Mouse (Mus musculus): ENCODE measurements around the gene Stx8. TPM values are rescaled to one million over a fixed set of nuclear protein-coding genes. Genes with fewer than 3 reads are reported as not detected.

Stx8 gene
- polyA plus RNA-seq, 1 experiment from 2014 or later: 62.5 TPM

GRCm38 (mm10) chr11:67954413-67954812, 11.6 kb upstream of the Stx8 start:
- Histone ChIP-seq H3K4me3 (ENCODE audit: control insufficient read depth in 1 of 2, insufficient read depth in 1 of 2, low read depth in 1 of 2, low read length in 2 of 2) (no peak overlapping the region), H3K4me1 (ENCODE audit: control insufficient read depth in 2 of 2, insufficient read depth in 2 of 2, low read length in 2 of 2) (peaks cover 2 to 3% of the 10 kb centered on the region in 2 experiments; a peak in 1 of 4 replicates)
- 79% methylated on average over 6 of the region's 6 CpGs for WGBS

DNA sequence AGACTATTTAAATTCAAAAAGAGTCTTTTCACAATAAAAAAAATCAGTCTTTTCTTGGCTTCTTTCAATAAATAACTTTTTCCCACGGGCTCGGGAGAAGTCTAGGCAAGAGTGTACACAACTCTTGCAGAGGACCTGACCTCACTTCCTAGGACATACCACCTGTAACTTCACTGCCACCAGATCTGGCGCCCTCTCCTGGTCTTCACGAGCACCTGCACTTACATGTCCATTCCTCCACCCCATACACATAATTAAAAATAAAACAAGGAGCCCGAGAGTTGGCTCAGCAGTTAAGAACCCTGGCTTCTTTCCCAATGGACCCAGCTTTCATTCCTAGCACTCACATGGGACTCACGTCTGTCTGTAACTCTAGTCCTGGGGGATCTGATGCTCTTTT, 1.9 kb upstream of the Stx8 start:
- Histone ChIP-seq H3K4me1 (ENCODE audit: control insufficient read depth in 2 of 2, insufficient read depth in 2 of 2, low read length in 2 of 2) (peaks cover 3 to 9% of the 10 kb centered on the region in 2 experiments; a peak in 3 of 4 replicates), H3K4me2 (ENCODE audit: low read length) (no peak overlapping the region), H3K27me3 (ENCODE audit: control insufficient read depth, insufficient read depth, low read length) (no peaks in the 10 kb centered on the region), H3K9me3 (ENCODE audit: control insufficient read depth, low read length) (no peaks in the 10 kb centered on the region), H3K27ac (replicated peaks in 1 of 2; ENCODE audit: control insufficient read depth in 1 of 2, insufficient read depth in 1 of 2, low read depth in 2 of 2, low read length in 2 of 2) (no peak overlapping the region), H3K4me3 (ENCODE audit: control insufficient read depth in 1 of 2, insufficient read depth in 1 of 2, low read depth in 1 of 2, low read length in 2 of 2) (no peak overlapping the region), H3K36me3 (ENCODE audit: control insufficient read depth, insufficient read depth, low read length) (no peaks in the 10 kb centered on the region), H3K9ac (ENCODE audit: low read length) (no peak overlapping the region)
- no peak for ATAC-seq (ENCODE audit: insufficient number of reproducible peaks, insufficient read depth, low FRiP score, low read depth)
- WGBS: 69% methylated on average over 6 of the region's 6 CpGs

More at GRCm38 (mm10) chr11:67954413-67954812, 11.6 kb upstream of the Stx8 start:
- no peak overlapping the region for H3K4me2 ChIP-seq (ENCODE audit: low read length)
- H3K9me3 ChIP-seq (ENCODE audit: control insufficient read depth, low read length): no peaks in the 10 kb centered on the region
- ATAC-seq (ENCODE audit: insufficient number of reproducible peaks, insufficient read depth, low FRiP score, low read depth): no peak
- no peaks in the 10 kb centered on the region for H3K27me3 ChIP-seq (ENCODE audit: control insufficient read depth, insufficient read depth, low read length)
- no peak overlapping the region for H3K27ac ChIP-seq (replicated peaks in 1 of 2; ENCODE audit: control insufficient read depth in 1 of 2, insufficient read depth in 1 of 2, low read depth in 2 of 2, low read length in 2 of 2)
- H3K36me3 ChIP-seq (ENCODE audit: control insufficient read depth, insufficient read depth, low read length): no peaks in the 10 kb centered on the region
- H3K9ac ChIP-seq (ENCODE audit: low read length): no peak overlapping the region

GRCm38 (mm10) chr11:67965242-67965883, 630 bp upstream of the Stx8 start, which contains the start of gene Cfap52:
Gene Cfap52 (minus strand): TSS chr11:67965651.
- Histone ChIP-seq H3K4me2 (ENCODE audit: low read length) (peak within 1 kb of the TSS; percentile 94), H3K4me3 (ENCODE audit: control insufficient read depth in 1 of 2, insufficient read depth in 1 of 2, low read depth in 1 of 2, low read length in 2 of 2) (peak within 1 kb of the TSS; percentile 76 to 91), H3K9me3 (ENCODE audit: control insufficient read depth, low read length) (no peaks in the 10 kb centered on the region), H3K4me1 (ENCODE audit: control insufficient read depth in 2 of 2, insufficient read depth in 2 of 2, low read length in 2 of 2) (peaks cover 3 to 9% of the 10 kb centered on the region in 2 experiments; a peak in 3 of 4 replicates), H3K9ac (ENCODE audit: low read length) (peak within 1 kb of the TSS; percentile 89), H3K27ac (replicated peaks in 1 of 2; ENCODE audit: control insufficient read depth in 1 of 2, insufficient read depth in 1 of 2, low read depth in 2 of 2, low read length in 2 of 2) (peak within 1 kb of the TSS; percentile 20 to 56; a peak in 3 of 4 replicates), H3K36me3 (ENCODE audit: control insufficient read depth, insufficient read depth, low read length) (peaks cover 6% of the 10 kb centered on the region), H3K27me3 (ENCODE audit: control insufficient read depth, insufficient read depth, low read length) (no peaks in the 10 kb centered on the region)
- 4% methylated on average over 15 of the region's 15 CpGs for WGBS
- ATAC-seq (ENCODE audit: insufficient number of reproducible peaks, insufficient read depth, low FRiP score, low read depth): no peak

- WGBS: 51% methylated on average over 11 of the region's 11 CpGs
- H3K27ac ChIP-seq (replicated peaks in 1 of 2; ENCODE audit: control insufficient read depth in 1 of 2, insufficient read depth in 1 of 2, low read depth in 2 of 2, low read length in 2 of 2): no peak overlapping the region
- no peak overlapping the region for H3K4me3 ChIP-seq (ENCODE audit: control insufficient read depth in 1 of 2, insufficient read depth in 1 of 2, low read depth in 1 of 2, low read length in 2 of 2)
- no peak overlapping the region for H3K4me2 ChIP-seq (ENCODE audit: low read length)
- ATAC-seq (ENCODE audit: insufficient number of reproducible peaks, insufficient read depth, low FRiP score, low read depth): no peak
- H3K9ac ChIP-seq (ENCODE audit: low read length): 0 out of 2 replicates have a peak overlapping the region, but pooled peaks have one; percentile 1
- peaks cover 7 to 16% of the 10 kb centered on the region in 2 experiments for H3K4me1 ChIP-seq (ENCODE audit: control insufficient read depth in 2 of 2, insufficient read depth in 2 of 2, low read length in 2 of 2)
- H3K27me3 ChIP-seq (ENCODE audit: control insufficient read depth, insufficient read depth, low read length): no peaks in the 10 kb centered on the region
- H3K9me3 ChIP-seq (ENCODE audit: control insufficient read depth, low read length): no peaks in the 10 kb centered on the region
- peaks cover 16% of the 10 kb centered on the region for H3K36me3 ChIP-seq (ENCODE audit: control insufficient read depth, insufficient read depth, low read length)
Measured at GRCm38 (mm10) chr11:67967831-67968230, 1.8 kb downstream of the Stx8 start.

DNA sequence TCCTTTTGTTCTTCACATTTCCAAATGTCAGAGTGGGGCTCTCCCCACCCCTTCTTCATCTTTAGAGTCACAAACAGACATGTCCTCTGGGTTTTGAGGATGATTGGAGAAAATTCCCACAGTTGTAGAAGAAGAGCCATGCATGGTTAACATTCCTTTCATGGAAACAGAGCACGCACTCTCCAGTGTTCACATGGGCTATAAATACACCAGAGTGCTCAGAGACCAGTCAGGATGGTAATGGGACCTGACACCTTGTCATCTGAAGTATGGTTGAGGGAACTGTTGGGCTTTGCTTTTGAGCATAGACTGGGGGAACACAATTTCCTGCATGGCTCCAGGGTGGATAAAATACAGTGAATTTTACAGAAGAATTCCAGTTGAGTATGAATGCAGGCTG, 6.6 kb downstream of the Stx8 start:
- peaks cover 36% of the 10 kb centered on the region for H3K36me3 ChIP-seq (ENCODE audit: control insufficient read depth, insufficient read depth, low read length)
- H3K27ac ChIP-seq (replicated peaks in 1 of 2; ENCODE audit: control insufficient read depth in 1 of 2, insufficient read depth in 1 of 2, low read depth in 2 of 2, low read length in 2 of 2): peak overlapping the region; percentile 90 to 94
- no peaks in the 10 kb centered on the region for H3K9me3 ChIP-seq (ENCODE audit: control insufficient read depth, low read length)
- H3K27me3 ChIP-seq (ENCODE audit: control insufficient read depth, insufficient read depth, low read length): no peaks in the 10 kb centered on the region
- no peak overlapping the region for H3K9ac ChIP-seq (ENCODE audit: low read length)
- peak overlapping the region; percentile 28; the same call in 1 of the 2 replicates for H3K4me2 ChIP-seq (ENCODE audit: low read length)
- ATAC-seq (ENCODE audit: insufficient number of reproducible peaks, insufficient read depth, low FRiP score, low read depth): peak; percentile 68; the same call in 1 of the 2 replicates
- 24% methylated on average over 1 of the region's 1 CpGs for WGBS
- no peak overlapping the region for H3K4me3 ChIP-seq (ENCODE audit: control insufficient read depth in 1 of 2, insufficient read depth in 1 of 2, low read depth in 1 of 2, low read length in 2 of 2)
- peaks cover 10 to 14% of the 10 kb centered on the region in 2 experiments for H3K4me1 ChIP-seq (ENCODE audit: control insufficient read depth in 2 of 2, insufficient read depth in 2 of 2, low read length in 2 of 2)

DNA sequence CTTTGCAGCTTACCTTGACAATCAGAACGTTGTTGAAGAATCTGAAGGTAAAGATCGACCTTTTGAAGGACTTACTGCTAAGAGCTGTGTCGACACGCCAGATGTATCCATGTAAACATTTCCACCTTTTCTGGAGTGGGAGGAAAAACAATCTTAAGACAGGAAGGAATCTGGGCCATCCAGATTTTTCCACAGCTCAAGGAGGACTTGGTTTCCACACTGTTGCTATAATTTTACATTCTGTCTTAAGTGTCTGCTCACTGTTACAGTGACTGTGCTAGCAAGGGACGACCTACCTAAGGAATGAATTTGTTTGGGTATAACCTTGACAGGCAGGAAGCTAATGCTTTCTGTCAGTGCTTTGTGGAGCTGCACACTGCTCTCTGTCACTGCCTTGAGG, 7.2 kb downstream of the Stx8 start:
- peaks cover 36% of the 10 kb centered on the region for H3K36me3 ChIP-seq (ENCODE audit: control insufficient read depth, insufficient read depth, low read length)
- H3K4me1 ChIP-seq (ENCODE audit: control insufficient read depth in 2 of 2, insufficient read depth in 2 of 2, low read length in 2 of 2): peaks cover 7 to 14% of the 10 kb centered on the region in 2 experiments
- H3K27me3 ChIP-seq (ENCODE audit: control insufficient read depth, insufficient read depth, low read length): no peaks in the 10 kb centered on the region
- no peaks in the 10 kb centered on the region for H3K9me3 ChIP-seq (ENCODE audit: control insufficient read depth, low read length)
- H3K4me3 ChIP-seq (ENCODE audit: control insufficient read depth in 1 of 2, insufficient read depth in 1 of 2, low read depth in 1 of 2, low read length in 2 of 2): no peak overlapping the region
- ATAC-seq (ENCODE audit: insufficient number of reproducible peaks, insufficient read depth, low FRiP score, low read depth): no peak
- H3K27ac ChIP-seq (replicated peaks in 1 of 2; ENCODE audit: control insufficient read depth in 1 of 2, insufficient read depth in 1 of 2, low read depth in 2 of 2, low read length in 2 of 2): peak overlapping the region; percentile 79 to 90
- H3K9ac ChIP-seq (ENCODE audit: low read length): no peak overlapping the region
- 63% methylated on average over 5 of the region's 5 CpGs for WGBS
- H3K4me2 ChIP-seq (ENCODE audit: low read length): no peak overlapping the region

DNA sequence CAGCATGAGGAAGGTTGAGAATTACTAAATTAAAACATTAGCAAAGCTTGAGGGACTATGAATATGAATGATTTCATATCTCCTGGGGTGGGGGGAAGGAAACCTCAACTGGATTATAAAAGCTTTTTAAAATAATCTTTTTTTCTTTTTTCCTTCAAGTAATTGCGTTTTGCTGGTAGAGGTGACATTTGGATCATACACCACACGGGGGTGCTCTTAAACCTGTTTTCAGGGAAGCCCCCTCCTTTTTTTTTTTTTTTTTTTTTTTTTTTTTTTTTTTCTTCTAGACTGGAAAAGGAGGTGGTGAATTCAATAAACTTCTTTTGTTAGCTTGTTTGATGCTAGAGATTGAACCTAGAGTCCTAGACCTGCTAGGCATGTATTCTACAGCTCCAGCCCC, 9.3 kb downstream of the Stx8 start:
- ATAC-seq (ENCODE audit: insufficient number of reproducible peaks, insufficient read depth, low FRiP score, low read depth): no peak
- Histone ChIP-seq H3K9ac (ENCODE audit: low read length) (no peak overlapping the region), H3K36me3 (ENCODE audit: control insufficient read depth, insufficient read depth, low read length) (peaks cover 31% of the 10 kb centered on the region), H3K4me2 (ENCODE audit: low read length) (no peak overlapping the region), H3K9me3 (ENCODE audit: control insufficient read depth, low read length) (no peaks in the 10 kb centered on the region), H3K27ac (replicated peaks in 1 of 2; ENCODE audit: control insufficient read depth in 1 of 2, insufficient read depth in 1 of 2, low read depth in 2 of 2, low read length in 2 of 2) (no peak overlapping the region), H3K4me3 (ENCODE audit: control insufficient read depth in 1 of 2, insufficient read depth in 1 of 2, low read depth in 1 of 2, low read length in 2 of 2) (no peak overlapping the region), H3K4me1 (ENCODE audit: control insufficient read depth in 2 of 2, insufficient read depth in 2 of 2, low read length in 2 of 2) (peaks cover 7 to 14% of the 10 kb centered on the region in 2 experiments), H3K27me3 (ENCODE audit: control insufficient read depth, insufficient read depth, low read length) (no peaks in the 10 kb centered on the region)
- WGBS: 19% methylated on average over 2 of the region's 2 CpGs
